Mouse (Mus musculus): Measurements from ENCODE around the gene Myh7.
"Not testable (repeated sequence)": the region's sequence is repeated elsewhere in the genome, so short reads cannot be mapped to it uniquely, and the experiment has no call there.

Gene Myh7

DNA sequence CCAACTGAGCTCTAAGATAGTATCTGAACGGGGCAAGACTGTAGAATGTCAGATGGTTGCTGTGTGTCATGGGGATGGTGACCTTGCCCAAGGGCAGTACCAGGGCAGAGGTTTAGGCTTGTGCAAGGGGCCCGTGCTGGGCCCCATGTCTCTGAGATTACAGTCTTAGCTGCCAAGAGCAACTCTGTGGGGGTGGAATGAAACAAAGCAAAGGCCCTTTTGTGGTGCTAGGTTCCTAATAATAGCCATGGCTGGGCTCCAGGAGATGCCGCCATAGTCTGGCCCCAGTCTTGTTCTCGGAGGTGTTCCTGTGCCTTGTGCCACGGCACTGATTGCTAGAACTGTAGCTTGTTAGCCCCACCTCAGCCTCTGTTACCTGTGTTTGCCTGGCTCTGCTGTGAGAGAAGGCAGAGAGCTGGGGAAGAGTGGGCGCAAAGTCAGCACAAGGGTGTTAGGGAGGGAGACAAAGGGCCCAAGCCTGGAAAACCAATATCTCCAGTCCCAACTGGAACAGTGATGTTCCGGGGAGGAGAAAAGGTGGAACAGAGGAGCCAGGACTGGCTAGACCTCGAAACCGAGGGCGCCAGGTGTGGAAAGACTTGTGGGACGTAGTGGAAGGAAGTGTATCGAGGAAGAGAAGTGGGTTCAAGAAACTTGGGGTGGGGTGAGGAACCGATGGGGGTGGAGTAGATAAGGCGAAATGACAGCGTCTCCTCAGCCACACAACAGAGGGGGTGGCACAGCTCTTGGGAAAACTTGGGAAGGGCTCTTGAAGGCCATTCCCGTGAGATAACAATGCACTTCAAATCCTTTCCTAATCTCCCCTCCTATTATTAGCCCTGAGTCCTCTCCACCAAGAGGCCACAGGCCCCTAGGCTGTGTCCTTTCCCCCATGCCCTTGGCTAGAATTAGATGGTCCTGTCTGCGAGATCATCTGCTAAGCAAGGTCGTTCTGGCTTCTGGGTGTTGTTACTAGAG, 9.7 kb upstream of the Myh7 start:
- DNase-seq, result no peak

DNA sequence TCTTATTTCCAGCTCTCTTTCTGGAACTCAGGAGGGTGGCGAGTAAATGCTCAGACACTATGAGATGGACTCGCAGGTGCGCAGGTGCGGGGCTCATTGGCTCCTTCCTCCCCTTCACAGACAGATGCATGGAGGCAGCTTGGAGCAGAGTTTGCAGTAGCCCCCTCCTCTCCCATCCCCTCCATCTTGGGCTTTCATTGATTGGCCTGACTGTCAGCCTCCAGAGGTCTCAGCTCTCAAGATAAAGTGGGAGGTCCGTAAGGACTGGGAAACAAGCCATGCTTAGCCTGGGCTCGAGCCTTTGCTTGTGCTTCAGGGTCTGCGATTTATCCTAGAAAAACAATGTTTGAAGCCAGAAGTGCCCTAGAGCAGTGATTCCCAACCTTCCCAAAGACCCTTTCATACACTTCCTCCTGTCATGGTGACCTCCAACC, 8.3 kb upstream of the Myh7 start:
- no peak for DNase-seq

DNA sequence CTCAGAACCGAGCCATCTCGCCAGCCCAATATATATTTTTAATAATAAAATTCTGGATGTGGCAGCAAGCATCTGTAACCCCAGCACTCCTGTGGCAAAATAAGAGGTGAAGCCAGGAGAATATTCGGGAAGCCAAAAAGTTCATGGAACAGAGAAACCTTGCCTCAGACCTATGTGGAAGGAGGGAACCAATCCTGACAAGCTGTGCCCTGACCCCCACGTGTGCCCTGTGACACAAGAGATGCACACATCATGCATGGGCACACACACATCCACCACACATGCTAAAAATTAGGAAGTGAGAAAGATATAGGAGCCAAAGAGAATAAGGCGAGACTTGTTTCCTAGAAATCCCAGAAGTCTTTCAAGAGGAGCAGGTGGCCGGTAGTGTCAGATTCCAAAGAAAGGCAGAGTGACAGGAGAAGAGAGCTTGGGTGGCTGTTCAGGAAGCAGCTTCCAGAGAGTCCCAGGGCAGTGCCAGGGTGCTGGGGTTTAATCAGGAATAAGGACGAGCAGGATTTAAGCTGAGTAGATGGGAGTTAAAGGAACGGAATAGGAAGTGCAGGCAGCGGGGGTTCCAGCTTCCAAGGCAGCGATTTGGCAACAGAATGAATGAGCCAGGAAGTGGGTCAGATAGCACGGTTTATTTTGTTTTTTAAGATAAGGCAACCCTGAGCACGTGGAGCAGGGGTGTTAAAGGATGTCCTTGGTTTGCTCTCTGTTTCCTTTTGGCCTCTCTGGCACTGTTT, 7.7 kb upstream of the Myh7 start:
- no peak for DNase-seq

DNA sequence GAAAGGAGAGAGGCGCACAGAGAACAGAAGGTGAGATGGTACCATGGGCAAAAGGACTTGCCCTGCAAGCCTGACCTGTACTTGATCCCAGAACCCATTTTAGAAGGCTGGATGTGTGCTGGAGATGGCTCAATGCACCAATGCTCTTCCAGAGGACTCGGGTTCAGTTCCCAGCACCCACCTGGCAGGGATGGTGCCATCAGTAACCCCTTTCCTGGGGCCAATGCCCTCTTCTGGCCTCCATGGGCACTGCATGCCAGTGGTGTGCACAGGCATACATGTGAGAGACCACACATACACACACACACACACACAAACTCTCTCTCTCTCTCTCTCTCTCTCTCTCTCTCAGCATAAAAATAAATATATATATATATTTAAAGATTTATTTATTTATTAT, 7.0 kb upstream of the Myh7 start:
- no peak for DNase-seq

DNA sequence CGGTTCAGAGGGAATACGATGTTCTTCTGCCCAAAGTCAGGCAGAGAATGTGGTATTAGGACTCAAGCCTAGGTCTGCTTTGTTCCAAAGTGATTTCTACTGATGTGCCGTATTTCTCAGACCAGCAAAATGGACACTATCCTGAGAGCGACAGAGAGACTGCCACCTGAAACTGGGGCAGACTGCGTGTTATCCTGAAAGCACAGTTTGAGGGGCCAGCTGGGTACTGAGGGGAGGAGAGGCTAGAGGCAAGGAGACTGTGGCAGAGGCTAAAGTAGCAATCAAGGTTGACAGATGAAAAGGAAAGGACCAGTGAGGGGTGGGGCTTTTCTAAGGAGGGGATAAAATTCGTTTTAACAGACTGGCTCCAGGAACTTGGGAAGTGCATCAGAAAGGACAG, 6.4 kb upstream of the Myh7 start:
- no peak for DNase-seq

DNA sequence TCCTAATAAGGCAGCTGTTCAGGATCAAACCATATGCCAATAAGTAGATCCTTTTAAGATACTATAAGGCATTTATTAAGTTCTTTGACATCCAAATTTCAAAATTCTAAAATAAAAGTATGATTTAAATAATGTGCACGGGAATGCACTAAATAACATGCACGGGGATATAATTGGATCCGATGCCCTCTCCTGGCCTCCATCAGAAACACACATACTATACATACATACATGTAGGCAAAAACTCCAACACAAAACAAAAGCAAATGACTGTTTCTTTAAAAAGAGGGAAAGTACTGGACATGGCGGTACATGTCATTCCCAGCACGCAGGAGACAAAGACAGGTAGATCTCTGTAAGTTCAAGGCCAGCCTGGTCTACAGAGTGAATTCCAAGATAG, 5.4 kb upstream of the Myh7 start:
- not testable (repeated sequence) for DNase-seq

DNA sequence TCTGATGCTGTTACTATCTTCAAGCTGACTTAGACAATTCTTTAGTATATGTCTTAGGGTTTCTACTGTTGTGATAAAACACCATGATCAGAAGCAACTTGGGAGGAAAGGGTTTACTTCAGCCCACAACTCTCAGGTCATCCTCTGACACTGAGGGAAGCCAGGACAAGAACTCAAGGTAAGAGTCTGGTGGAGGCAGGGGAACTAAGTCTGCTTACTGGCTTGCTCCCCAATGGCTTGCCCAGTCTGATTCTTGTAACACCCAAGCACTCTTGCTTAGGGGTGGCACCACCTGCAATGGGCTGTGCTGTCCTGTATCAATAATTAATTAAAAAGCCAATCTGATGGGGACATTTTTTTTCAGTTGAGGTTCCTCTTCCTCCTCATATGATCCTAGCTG, 4.3 kb upstream of the Myh7 start:
- no peak for DNase-seq

DNA sequence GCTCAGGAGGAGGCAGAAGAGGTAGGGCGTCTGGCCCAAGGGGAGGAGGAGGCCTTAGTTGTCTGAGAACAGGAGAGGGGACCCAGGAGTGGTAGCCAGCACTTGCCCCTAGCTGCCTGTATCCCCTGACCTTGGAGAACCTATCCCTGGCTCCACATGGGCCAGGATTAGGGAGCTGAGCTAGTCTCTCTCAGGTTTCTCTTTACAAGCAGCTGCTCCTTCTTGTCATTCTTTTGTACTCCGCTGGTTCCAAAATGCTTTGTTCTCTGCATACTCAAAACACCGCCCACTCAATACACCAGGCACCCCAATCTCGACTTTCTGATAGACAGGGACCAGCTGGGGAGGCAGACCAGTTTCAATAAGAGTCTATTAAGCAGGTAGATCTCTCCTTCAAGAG, 2.9 kb upstream of the Myh7 start:
- DNase-seq, result no peak

DNA sequence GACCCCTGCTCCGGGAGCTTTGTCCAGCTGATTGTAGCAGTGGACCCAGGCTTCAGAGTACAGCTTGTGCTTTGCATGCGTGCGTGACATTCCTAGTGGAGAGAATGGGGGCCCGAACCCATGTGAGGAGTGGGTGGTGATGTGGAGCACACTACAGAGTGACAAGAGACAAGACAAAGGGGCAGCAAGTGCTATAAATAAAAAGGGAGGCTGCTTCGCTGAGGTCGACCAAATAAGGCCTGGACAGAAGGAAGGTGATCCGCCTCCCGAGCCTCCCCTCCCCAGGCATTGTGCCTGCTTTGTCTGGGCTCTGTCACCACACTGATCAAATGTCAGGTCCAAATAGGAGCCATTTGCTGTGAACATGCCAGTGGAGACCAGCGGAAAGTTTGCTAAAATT, 2.4 kb upstream of the Myh7 start:
- DNase-seq, result no peak

DNA sequence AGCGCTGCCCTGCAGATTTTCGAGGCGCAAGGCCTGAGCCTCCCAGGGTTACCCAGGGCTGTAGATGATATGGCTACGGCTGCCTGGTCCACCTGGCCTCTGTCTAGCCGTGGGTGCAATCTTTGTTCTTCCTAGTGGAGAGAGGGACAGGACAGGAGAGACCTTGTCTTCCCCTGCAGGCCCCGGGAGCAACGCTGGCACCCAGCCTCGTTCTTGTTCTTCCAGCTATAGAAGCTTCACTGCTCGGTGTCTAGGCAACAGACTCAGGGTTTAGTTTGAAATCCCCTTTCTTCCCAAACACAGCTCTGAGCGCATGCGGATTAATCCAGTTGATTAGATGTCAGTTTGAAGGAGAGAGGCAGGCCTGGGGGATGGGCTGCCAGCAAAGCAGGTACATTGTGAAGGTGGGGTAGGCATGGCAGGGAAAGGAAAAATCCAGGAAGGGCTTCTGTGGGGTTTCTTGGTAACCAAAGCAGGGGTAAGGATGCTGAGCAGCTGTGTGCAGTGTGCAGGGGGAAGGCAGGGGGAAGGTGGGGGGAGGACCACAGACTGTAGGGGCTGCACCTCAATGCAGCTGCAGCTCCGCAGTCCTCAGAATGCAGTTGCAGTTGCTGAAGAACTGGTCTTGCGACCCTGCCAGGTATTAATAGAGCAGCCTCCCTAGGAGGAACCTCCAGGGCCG, 1.2 kb upstream of the Myh7 start:
- DNase-seq, result no peak

DNA sequence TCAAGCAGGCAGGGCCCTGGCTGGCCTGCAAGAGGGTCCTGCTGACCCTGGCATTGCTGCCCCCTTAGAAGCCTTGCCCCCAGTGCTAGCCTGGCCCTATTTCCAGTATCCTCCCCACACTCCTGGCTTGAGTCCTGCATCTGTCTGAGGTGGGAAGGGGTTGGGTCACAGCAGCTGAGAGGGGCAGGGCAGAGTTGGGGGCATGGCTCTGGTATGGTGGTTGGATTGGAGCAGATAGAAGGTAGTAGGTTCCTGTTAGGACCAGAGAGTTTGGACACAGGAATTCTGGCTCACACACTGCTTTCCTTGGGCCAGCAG, 402 bp upstream of the Myh7 start:
- no peak for DNase-seq

DNA sequence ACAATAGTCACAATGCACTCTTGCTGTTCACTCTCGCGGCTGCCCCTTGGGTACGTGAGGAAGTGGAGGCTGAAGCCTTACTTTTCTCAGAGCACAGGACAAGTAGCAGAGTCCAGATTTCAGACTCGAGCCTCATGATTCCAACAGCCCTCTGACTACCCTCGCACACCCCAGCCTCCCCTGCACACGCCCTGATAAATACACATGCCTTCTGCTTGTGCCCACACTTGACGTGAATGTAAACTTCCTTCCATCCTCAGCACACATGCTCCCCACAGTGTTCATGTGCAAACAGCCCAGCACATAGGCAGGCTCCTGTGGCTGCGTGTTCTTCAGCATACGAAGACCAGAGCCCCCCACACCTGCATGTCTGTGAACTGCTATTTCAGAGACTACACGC, 790 bp downstream of the Myh7 start:
- no peak for DNase-seq

DNA sequence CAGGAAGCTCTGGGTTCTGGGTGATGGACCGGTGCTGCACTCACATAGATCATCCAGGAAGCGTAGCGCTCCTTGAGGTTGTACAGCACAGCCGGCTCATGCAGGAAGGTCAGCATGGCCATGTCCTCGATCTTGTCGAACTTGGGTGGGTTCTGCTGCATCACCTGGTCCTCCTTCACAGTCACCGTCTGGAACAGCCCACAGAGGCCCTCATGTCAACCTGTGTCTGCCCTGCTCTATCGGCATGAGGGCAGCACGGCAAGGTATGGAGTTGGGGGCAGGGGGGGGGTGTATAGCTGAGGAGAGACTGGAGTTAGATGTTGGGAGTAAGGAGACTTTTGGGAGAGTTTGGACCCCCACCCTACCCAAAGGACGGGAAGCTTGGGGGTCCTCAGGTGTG, 2.2 kb downstream of the Myh7 start:
- no peak for DNase-seq

DNA sequence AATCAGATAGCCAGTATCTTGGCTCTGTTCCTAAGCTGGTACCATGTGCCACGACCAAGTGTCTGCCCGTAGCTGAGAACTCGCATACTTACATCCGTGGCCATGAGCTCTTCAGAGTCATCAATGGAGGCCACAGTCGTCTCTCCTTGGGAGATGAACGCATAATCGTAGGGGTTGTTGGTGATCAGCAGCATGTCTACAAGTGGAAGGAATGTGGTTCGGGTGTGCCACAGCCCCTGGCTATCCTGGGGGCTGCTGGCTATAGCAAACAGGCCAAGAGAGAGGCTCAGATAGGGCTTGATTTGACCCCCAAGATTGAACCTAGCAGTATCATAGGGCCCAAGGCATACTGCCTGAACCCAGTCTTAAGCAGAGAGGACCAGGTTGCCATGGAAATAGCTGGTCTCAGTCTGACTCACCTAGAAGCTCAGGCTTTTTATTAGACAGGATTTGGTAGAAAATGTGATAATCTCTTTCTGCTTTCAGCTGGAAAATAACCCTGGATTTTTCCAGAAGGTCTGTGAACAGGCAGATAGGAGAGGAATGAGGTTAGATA, 4.5 kb downstream of the Myh7 start:
- no peak for DNase-seq

DNA sequence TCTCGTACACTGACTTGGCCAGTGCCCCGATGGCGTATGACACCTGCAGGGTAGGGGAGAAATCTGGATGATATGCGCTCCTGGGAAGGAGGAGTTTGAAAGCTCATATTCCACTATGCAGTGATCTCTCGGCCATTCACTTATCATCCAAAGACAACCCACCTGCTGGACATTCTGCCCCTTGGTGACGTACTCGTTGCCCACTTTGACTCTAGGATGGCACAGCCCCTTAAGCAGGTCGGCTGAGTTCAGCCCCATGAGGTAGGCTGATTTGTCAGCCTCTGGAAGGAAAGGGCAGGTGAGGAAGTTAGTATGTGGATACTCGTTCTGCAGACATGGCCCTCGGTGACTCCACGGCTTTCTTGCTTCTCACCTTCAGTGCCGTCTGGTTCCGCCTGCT, 5.5 kb downstream of the Myh7 start:
- DNase-seq, result no peak

DNA sequence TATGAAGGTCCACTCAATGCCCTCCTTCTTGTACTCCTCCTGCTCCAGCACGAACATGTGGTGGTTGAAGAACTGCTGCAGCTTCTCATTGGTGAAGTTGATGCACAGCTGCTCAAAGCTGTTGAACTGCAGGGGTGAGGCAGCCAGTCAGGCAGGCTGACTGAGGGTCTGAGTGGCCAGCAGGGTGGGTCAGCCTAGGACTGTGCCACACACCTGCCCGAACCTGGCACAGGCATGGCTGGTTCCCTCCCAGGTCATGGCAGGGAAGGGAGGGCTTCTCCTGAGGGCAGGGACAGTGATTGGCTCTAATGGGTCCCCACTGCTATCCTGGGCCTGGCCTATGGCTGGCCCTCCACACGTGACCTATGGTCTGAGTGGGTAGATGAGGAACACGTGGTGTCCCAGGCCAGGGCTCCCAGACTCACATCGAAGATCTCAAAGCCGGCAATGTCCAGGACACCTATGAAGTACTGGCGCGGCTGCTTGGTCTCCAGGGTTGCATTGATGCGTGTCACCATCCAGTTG, 6.0 kb downstream of the Myh7 start:
- DNase-seq, result not testable (repeated sequence)

DNA sequence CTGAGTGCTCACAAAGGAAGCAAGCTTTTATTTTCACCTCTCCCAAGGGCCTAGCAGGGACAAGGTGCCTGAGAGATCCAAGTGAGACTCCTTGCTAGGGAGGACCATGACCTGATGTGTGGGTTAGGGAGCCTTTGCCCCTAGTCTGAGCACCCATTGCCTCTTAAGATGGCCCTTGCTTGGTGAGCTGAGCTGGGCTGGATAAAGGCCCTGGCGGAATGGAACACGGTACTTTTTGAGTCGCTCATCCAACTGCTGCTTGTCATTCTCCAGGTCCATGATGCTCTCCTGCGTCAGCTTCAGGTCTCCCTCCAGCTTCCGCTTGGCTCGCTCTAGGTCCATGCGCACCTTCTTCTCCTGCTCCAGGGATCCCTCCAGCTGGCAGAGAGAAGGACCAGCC, 12.5 kb downstream of the Myh7 start:
- DNase-seq, result no peak

DNA sequence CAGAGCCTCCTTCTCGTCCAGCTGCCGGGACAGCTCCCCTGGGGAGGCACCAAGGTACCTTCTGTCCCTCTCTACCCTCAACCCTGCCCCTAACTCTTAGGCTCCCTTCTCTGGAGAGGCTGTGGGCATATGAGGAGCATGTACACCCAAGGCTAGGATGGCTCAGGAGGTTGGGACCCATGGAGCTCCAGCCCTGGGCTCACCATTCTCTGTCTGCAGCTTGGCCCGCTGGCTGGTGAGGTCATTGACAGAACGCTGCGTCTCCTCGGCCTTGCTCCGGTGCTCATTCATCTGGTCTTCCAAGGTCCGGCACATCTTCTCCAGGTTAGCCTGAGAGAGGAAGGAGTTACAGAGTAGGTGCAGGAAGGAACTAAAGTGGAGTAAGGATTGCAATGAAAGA, 15.8 kb downstream of the Myh7 start:
- DNase-seq, result no peak

DNA sequence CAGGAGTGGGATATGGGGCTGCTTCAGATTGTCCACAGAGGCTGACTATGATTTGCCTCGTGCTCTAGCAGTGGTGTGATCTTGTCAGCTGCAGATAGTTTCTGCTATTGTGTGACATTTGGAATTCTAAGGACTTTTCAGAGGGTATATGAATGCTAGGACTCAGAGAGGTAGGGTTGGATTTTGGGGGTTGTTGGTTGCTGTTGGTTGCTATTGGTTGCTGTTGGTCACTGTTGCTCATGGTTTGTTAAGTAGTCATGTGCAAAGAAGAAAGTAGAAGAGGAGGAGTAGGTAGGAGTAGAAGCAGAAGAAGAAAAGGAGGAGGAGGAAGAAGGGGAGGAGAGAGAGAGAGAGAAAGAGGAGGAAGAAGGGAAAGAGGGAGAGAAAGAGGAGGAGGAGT, 17.8 kb downstream of the Myh7 start, which contains the start of gene Gm17428:
Gene Gm17428, plus strand, starts transcription at position 301 of the 400 bp plus-strand sequence.
- no peak for DNase-seq

DNA sequence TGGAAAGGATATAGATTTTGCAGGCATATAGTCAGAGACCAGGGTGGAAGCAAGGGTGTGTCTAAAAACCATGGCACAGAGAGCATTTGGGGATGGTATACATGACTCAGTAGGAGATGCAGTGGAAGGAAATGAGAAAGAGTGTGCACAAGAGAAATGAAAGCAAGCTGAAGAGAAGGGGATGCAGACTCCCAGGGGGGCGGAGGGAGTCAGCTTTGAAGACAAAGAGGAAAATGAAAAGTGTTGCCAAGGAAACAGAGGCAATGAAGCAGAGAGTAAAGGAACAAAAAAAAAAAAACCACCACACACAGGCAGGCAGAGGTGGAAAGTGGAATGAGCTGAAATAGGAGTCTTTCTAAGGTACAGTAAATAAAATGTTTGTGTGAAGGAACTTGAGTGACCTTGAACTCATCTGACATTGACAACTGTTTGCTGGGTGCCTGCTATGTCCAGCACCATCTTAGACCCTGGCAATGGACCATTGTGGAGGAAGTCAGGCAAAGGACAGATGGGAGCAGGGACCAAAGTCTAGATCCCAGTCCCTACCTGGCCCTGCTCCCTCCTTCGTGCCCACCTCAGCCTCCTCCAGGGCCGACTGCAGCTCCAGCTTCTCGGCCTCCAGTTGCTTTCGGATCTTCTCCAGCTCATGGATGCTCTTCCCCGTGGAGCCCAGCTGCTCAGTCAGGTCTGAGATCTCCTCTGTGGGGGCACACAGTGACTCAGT, 20.2 kb downstream of the Myh7 start:
- no peak for DNase-seq

DNA sequence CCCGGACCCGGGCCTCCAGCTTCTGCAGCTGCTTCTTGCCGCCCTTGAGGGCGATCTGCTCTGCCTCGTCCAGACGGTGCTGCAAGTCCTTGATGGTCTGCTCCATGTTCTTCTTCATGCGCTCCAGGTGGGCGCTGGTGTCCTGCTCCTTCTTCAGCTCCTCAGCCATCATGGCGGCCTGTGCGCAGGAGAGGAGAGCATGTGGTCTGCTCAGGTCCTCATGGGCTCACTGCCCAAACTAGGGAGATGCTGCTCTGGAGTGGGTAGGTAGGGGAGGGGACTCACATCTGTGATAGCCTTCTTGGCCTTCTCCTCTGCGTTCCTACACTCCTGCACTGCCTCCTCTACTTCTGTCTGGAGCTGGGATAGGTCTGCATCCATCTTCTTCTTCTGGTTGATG, 21.6 kb downstream of the Myh7 start:
- DNase-seq, result not testable (repeated sequence)

DNA sequence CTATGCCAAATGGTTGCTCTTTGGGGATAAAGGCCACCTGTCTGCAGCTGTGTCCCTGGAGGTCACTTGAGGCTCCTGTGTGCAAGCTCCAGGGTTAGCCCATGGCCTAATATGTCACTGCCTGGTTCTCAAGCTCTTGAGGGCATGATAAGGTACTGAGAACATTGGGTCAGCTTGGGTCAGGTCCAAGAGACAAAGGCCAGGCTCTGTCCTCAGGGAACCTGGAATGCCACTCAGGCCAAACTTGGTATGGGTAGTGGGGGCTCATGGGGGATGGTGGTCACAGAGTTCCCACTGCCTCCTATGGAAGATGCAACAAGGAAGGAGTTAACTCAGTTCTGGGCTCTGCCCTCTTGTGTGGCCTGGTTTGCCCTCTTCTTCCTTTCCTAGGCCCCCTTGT, 26.1 kb downstream of the Myh7 start:
- no peak for DNase-seq

All from cerebellum, adult 18-20 months (tissue).